Mouse (Mus musculus): ENCODE results near the gene Fat4.

GRCm38 (mm10) chr3:38860683-38861082 lies 26.1 kb upstream of the Fat4 start:
- TF ChIP-seq CTCF (IDR thresholded peaks at IDR 0.05; ENCODE audit: borderline replicate concordance, insufficient read depth, low read length) (no peak), POLR2A (IDR thresholded peaks at IDR 0.05; ENCODE audit: low read depth, low read length) (no peak)
